Mouse (Mus musculus) ES-E14 (cell line): Measurements from ENCODE around the gene Sphk2. TPM values are rescaled to one million over a fixed set of nuclear protein-coding genes. Genes with fewer than 3 reads are reported as not detected.

Experiments used
- DNase-seq: peaks from one replicate; pipeline ENCODE4 v3.0.0-alpha.2; 2013; ENCODE audit warnings: low read depth, low spot score
- H3K27ac ChIP-seq: 2 replicates; pipeline ENCODE4 v1.5.1; 2012; ENCODE audit warnings: low read depth, mild to moderate bottlenecking, low read length, moderate library complexity, mixed read lengths; ENCODE audit not compliant: poor library complexity, insufficient read depth, severe bottlenecking
- H3K36me3 ChIP-seq: 2 replicates; pipeline ENCODE4 v1.6.1; 2012; ENCODE audit warnings: mild to moderate bottlenecking, low read length, moderate library complexity, mixed read lengths; ENCODE audit not compliant: control insufficient read depth, poor library complexity, insufficient read depth, severe bottlenecking
- H3K4me1 ChIP-seq, 2 experiments: fragments of 150-350 bp in 1 of 2; sonication (generic) in 1 of 2; 2 replicates each; pipeline ENCODE4 v1.6.1; 2012; ENCODE audit warnings: low read length in 2 of 2, mild to moderate bottlenecking in 1 of 2, mixed read lengths in 1 of 2; ENCODE audit not compliant: control insufficient read depth in 2 of 2, insufficient read depth in 2 of 2, poor library complexity in 1 of 2
- H3K4me3 ChIP-seq, 2 experiments: fragments of 150-350 bp in 1 of 2; sonication (generic) in 1 of 2; 2 replicates each; pipeline ENCODE4 v1.5.1; 2012; ENCODE audit warnings: low read length in 2 of 2, low read depth in 1 of 2, mild to moderate bottlenecking in 1 of 2, mixed read lengths in 1 of 2; ENCODE audit not compliant: insufficient read depth in 1 of 2, poor library complexity in 1 of 2, severe bottlenecking in 1 of 2
- H3K9ac ChIP-seq: 2 replicates; pipeline ENCODE4 v1.6.1; 2012; ENCODE audit warnings: low read depth, mild to moderate bottlenecking, low read length, mixed read lengths; ENCODE audit not compliant: poor library complexity, insufficient read depth, severe bottlenecking
- H3K9me3 ChIP-seq: fragments of 150-350 bp; sonication (generic); 2 replicates; pipeline ENCODE4 v1.6.1; 2012; ENCODE audit warnings: low read depth, mild to moderate bottlenecking, low read length; ENCODE audit not compliant: control insufficient read depth, insufficient read depth
- CHD2 ChIP-seq: IDR thresholded peaks from 2 replicates; pipeline ENCODE4 v1.6.1; 2014; ENCODE audit warnings: mild to moderate bottlenecking, low read depth, low read length, inconsistent platforms
- HCFC1 ChIP-seq: IDR thresholded peaks from 2 replicates; pipeline ENCODE4 v1.6.1; 2012; ENCODE audit warnings: low read length, inconsistent platforms, borderline replicate concordance; ENCODE audit not compliant: insufficient read depth
- MAFK ChIP-seq: IDR thresholded peaks from 2 replicates; pipeline ENCODE4 v1.6.1; 2014; ENCODE audit warnings: mild to moderate bottlenecking, low read depth, low read length, inconsistent platforms; ENCODE audit not compliant: insufficient read depth
- ZC3H11A ChIP-seq: IDR thresholded peaks from 2 replicates; pipeline ENCODE4 v1.6.1; 2012; ENCODE audit warnings: low read depth, mild to moderate bottlenecking, inconsistent platforms, low read length, borderline replicate concordance
- ZNF384 ChIP-seq: IDR thresholded peaks from 2 replicates; pipeline ENCODE4 v1.6.1; 2012; ENCODE audit warnings: low read depth, low read length, inconsistent platforms
- in situ Hi-C, 2 experiments: fragments of 600-800 bp; cut with MboI; formaldehyde crosslinking; loops; one replicate each; pipeline ENCODE4 v1.15.1; 2025; ENCODE audit warnings: low sequenced_read_pairs in 2 of 2, inconsistent platforms in 1 of 2; ENCODE audit not compliant: unreplicated experiment in 2 of 2
- total RNA-seq: library from RNA; depleted of rRNA; stranded (reverse); fragments of 300-350 nt; gene quantifications from 2 replicates; pipeline ENCODE4 v1.2.3, GENCODE M21; 2012

Sphk2 gene
- total RNA-seq, 1 experiment = 21.5 TPM

- no peak overlapping the region for H3K27ac ChIP-seq
- no peaks in the 10 kb centered on the region for H3K36me3 ChIP-seq
- H3K4me1 ChIP-seq = peaks cover 0 to 3% of the 10 kb centered on the region in 2 experiments; a peak in 1 of 4 replicates
- TF ChIP-seq HCFC1 (no peak), ZC3H11A (peak; percentile 13; the same call in 1 of the 2 replicates)
- H3K4me3 ChIP-seq = no peak overlapping the region
- in situ Hi-C loops = loop anchor here (10.0 to 25.0 kb wide), 2 partner anchors 66 to 198 kb away; no protein-coding TSS in a partner anchor
- H3K9ac ChIP-seq = no peak overlapping the region
- no peaks in the 10 kb centered on the region for H3K9me3 ChIP-seq
- no peak for DNase-seq
Measured at GRCm38 (mm10) chr7:45739162-45739763, 21.5 kb upstream of the Sphk2 start.

- H3K9ac ChIP-seq = no peak overlapping the region
- peaks cover 2 to 18% of the 10 kb centered on the region in 2 experiments; a peak in 1 of 4 replicates for H3K4me1 ChIP-seq
- no peak overlapping the region for H3K27ac ChIP-seq
- DNase-seq = no peak
- no peak overlapping the region for H3K4me3 ChIP-seq
- in situ Hi-C loops = loop anchor here (10.0 to 25.0 kb wide), 2 partner anchors 71 to 204 kb away; no protein-coding TSS in a partner anchor
- no peak for TF ChIP-seq HCFC1
- TF ChIP-seq ZNF384 = no peak
- H3K36me3 ChIP-seq = 0 out of 2 replicates have a peak, but pooled peaks cover 3% of the 10 kb centered on the region
- no peaks in the 10 kb centered on the region for H3K9me3 ChIP-seq
Measured at GRCm38 (mm10) chr7:45733477-45733876, 15.7 kb upstream of the Sphk2 start.

DNA sequence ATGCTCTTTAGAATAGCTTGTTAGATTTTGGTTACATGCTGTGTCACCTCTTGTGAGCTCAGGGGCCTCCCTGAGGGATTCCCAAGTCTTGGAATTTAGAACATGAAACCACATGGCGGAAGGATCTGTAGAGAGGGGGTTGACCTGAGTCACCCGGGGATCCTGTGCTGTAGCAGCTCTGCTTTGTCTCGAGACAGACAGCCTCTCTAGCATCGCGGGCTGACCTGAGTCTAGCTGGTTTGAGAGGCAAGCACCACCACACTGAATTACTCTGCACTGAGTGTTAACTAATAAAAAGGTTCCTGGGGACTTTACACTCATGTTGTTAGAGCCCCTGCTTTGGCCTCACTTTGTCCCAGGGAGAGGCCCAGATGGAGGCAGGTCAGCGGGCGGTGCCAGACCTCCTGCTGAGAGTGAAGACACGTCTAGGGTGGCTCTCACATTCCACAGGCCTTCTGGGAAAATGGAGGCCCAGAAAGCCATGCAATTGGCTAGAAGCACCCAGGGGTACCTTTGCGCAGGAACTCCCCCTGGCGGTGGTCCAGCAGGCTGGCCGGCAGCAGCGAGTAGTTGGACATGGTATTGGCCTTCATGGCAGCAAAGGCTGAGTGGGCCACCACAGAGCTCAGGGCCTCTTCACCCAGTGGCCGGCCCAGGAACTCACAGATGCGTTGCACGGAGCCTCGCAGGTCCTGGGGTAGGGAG, 13.1 kb upstream of the Sphk2 start:
- H3K27ac ChIP-seq = no peak overlapping the region
- H3K36me3 ChIP-seq = peaks cover 3% of the 10 kb centered on the region; the same call in 1 of the 2 replicates
- peak; percentile 75 for DNase-seq
- no peak for TF ChIP-seq CHD2
- no peak for TF ChIP-seq HCFC1
- no peak for TF ChIP-seq ZC3H11A
- TF ChIP-seq ZNF384 = no peak
- no peak for TF ChIP-seq MAFK
- in situ Hi-C loops = loop anchor here (10.0 to 25.0 kb wide), 2 partner anchors 74 to 206 kb away; no protein-coding TSS in a partner anchor
- H3K9ac ChIP-seq = no peak overlapping the region
- no peak overlapping the region for H3K4me3 ChIP-seq
- peaks cover 2 to 18% of the 10 kb centered on the region in 2 experiments; a peak in 1 of 4 replicates for H3K4me1 ChIP-seq
- H3K9me3 ChIP-seq = no peaks in the 10 kb centered on the region

- Histone ChIP-seq H3K4me3 (no peak overlapping the region), H3K9ac (no peak overlapping the region), H3K4me1 (peaks cover 2 to 19% of the 10 kb centered on the region in 2 experiments; a peak in 1 of 4 replicates), H3K27ac (no peak overlapping the region), H3K9me3 (no peaks in the 10 kb centered on the region), H3K36me3 (peaks cover 26% of the 10 kb centered on the region)
- TF ChIP-seq ZNF384 (no peak), MAFK (no peak), ZC3H11A (no peak), CHD2 (no peak), HCFC1 (no peak)
- DNase-seq = no peak
- in situ Hi-C loops = loop anchor here in 1 of 2 experiments (25.0 kb wide), 1 partner anchor 210 kb away; no protein-coding TSS in a partner anchor
Measured at GRCm38 (mm10) chr7:45727625-45728024, 9.8 kb upstream of the Sphk2 start.
